Mouse (Mus musculus): Measurements from ENCODE around the gene Phactr4. TPM values are rescaled to one million over a fixed set of nuclear protein-coding genes. Genes with fewer than 3 reads are reported as not detected.

The Phactr4 gene
- total RNA-seq, 2 experiments from 2014 or later = 7.0 to 11.4 TPM

DNA sequence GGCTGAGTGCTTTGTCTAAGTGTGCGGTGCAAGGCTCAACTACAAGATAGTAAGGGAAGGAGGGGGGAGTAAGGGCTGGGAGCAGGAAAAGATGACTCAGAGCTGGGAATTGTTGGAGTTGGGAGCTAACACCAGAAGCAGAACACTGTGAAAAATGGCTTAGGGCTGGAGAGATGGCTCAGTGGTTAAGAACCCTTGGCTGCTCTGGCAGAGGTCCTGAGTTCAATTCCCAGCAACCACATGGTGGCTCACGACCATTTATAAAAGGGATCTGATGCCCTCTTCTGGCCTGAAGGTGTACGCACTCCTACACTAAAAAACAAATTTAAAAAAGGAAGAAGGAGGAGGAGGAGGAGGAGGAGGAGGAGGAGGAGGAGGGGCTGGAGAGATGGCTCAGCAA lies 75.6 kb downstream of the Phactr4 start:
- intact Hi-C loops (cut with DNase I) = loop anchor here (5.0 kb wide), 1 partner anchor 54 kb away; no protein-coding TSS in a partner anchor
- DNase-seq (ENCODE audit: low spot score in 2 of 2) = no peak

DNA sequence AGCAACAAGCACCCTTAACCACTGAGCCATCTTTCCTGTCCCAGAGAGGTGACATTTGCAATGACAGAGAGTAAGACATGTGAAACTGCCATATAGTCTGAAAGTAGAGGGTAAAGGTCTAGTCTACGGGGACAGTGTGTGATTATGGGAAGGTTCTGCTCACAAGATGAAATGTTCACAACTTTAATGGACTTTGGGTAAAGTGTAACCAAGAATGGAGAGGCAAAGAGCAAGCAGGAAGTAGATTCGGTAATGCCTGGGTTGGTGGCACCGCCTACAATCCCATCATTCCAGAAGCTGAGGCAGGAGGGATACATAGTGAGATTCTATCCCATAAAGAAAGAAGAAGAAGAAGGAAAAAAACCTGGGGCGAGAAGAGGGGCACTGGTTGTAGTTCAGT lies 76.0 kb downstream of the Phactr4 start:
- intact Hi-C loops (cut with DNase I) = loop anchor here (5.0 kb wide), 1 partner anchor 54 kb away; no protein-coding TSS in a partner anchor
- no peak for DNase-seq (ENCODE audit: low spot score in 2 of 2)

DNA sequence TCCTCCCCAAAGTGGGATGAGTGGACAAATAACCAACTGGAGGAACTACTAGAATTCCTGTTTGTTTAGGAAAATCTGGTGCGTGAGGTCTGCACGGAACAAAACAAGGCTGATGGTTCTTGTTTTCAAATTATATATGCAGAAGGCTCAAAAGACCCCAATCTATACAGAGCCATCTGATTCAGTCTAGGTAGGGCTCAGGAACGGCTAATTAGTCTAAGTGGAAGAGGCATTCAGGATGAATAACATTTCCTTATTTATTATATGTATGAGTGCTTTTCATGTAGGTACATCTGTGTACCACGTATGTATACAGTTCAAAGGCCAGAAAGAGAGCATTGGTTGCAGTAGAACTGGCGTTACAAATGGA lies 76.5 kb downstream of the Phactr4 start:
- no peak for DNase-seq (ENCODE audit: low spot score in 2 of 2)
- intact Hi-C loops (cut with DNase I) = loop anchor here (5.0 kb wide), 1 partner anchor 54 kb away; no protein-coding TSS in a partner anchor

DNA sequence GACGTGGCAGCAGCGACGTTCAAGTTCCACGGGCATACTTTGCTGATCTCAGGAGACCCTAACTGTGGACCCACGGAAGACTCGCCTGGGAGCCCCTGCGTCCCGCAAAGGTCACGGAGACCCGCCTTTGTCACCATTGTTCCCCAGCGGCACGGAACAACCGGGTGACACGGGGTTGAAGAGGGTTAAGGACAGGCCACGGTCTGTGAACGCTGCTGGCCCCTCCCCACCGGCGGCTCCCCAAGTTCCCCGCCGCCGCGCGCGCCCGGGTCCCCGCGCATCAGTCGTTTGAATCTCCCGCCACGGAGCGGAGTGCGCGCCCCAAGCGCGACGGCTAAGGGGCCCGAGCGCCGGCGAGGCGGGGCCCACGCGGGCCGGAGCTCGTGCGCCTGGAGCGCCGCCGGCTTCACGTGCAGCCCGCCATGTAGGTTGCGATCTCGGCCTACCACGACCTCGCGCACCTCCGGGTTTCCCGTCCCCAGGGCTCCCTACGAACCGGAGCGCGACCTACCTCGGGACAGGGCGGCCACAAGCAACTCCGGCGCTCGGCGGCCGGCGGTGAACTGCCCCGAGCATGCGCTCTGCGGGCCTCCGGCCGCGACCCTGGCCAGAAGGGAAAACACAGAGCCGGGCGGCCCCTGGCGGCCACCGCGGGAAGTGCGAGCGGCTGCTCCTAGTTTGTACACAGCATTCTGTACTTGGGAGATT lies 77.0 kb downstream of the Phactr4 start:
- intact Hi-C loops (cut with DNase I) = loop anchor here (5.0 kb wide), 1 partner anchor 53 kb away; no protein-coding TSS in a partner anchor
- peak; percentile 94 to 97 for DNase-seq (ENCODE audit: low spot score in 2 of 2)

DNA sequence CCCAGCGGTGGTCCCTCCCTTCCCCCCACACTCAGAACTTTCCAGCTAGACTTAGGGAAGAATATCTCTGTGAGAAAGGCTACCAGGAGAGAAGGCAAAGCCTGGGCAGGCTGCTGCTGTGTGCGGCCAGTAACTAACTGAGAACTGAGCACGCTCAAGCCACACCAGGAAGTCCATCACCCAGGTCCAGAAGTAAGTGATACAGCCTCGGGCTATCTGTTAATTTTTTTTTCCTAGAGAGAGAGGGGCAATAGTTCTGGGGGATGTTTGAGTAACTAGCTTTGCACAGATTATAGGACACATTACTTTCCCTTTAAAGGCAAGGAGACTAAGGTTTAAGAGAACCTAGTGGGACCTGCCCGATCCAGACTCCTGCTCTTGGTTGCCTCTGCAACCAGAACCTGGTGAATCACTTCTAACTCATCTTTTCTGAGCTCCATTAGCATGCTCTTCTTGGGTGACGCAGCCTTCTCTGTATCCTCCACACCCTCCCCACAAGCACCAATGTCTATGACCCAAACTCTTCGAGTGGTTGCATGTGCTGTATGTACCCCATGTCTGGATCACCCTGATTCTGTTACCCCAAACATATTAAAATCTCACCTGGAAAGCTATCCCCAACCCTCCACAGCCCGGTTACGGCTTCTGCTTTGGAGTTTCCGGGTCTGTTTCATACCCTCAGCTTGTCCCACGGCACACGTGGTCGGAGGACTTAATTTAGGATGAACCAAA lies 77.7 kb downstream of the Phactr4 start:
- intact Hi-C loops (cut with DNase I) = loop anchor here (5.0 kb wide), 1 partner anchor 52 kb away; no protein-coding TSS in a partner anchor
- peak in 1 of 2 experiments; percentile 41 for DNase-seq (ENCODE audit: low spot score in 2 of 2)

DNA sequence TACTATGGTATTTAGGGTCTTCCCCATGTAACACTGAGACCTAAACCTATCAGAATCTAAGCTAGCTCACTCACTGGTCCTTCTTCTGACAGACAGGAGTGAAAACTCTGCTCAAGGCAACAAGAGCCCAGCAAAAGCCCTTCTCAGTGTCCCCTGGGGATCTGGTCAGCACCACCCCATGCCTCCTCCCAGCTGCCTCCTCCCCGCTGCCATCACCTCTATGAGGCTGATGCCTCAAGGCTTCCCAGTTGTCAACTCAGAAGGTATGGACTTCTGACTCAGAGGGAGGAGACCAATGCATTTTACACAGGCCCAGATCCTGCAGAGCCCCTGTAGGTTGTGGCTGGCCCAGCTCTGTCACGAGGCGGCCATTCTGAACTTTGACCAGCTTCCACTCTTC lies 80.8 kb downstream of the Phactr4 start:
- intact Hi-C loops (cut with DNase I) = no loop called here

DNA sequence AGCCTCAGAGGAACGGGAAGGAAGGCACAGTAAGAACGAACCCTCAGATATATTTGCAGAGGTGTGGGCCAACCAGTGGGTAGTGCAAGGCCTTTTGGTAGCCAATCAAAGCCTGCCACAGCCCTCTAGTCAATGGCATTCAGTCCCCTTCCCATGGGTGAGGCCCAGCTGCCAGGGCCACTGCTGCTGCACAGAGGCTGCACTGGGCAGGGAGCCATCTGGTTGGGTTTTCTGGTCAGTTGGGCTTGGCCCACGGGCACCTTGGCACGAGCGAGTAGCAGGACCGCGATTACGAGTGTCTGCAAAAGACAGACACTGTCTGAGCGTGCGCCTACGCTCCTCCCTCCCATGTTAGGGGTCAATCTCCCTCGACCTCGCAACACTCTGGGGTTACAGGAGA lies 83.3 kb downstream of the Phactr4 start:
- DNase-seq (ENCODE audit: low spot score in 2 of 2) = peak; percentile 17 to 23
- intact Hi-C loops (cut with DNase I) = no loop called here

More for the DNA sequence above, 80.8 kb downstream of the Phactr4 start:
- no peak for DNase-seq (ENCODE audit: low spot score in 2 of 2)

DNA sequence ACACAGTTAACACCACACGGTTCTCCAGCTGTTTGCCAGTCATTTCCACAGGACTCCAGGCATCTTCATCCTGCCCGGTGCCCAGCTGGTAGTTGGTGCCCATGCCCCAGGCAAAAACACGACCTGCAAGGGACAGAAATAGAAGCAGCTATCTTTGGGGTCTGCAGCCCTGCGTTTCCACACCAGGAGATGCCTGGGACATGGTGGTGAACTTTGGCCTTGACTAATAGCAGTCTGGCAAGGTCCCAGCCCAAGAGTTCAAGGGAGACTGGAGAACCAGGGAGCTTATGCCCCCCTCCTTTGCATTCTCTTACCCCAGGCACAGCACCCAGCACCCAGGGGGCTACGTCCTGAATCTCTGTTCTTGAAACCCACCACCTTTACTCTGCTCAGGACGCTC lies 89.4 kb downstream of the Phactr4 start:
- intact Hi-C loops (cut with DNase I) = no loop called here
- DNase-seq (ENCODE audit: low spot score in 2 of 2) = no peak

DNA sequence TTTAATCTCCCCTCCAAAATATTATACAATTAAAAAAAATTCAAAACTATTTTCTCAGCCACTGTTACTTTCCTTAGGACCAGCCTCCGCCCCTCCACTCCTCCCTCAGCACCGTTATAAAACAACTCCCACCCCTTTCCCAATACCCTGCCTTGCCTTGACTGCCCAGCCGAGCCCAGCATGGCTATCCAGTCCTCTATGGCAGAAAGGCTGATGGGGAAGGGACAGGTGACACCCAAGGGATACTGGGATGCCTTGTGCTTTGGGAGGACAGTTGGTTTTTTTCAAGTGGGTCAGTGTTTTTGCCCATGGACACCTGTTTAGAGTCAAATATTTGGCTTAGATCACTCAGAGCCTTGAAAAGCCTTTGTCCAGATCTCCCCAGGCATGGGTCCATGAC lies 90.3 kb downstream of the Phactr4 start:
- no peak for DNase-seq (ENCODE audit: low spot score in 2 of 2)
- intact Hi-C loops (cut with DNase I) = no loop called here

DNA sequence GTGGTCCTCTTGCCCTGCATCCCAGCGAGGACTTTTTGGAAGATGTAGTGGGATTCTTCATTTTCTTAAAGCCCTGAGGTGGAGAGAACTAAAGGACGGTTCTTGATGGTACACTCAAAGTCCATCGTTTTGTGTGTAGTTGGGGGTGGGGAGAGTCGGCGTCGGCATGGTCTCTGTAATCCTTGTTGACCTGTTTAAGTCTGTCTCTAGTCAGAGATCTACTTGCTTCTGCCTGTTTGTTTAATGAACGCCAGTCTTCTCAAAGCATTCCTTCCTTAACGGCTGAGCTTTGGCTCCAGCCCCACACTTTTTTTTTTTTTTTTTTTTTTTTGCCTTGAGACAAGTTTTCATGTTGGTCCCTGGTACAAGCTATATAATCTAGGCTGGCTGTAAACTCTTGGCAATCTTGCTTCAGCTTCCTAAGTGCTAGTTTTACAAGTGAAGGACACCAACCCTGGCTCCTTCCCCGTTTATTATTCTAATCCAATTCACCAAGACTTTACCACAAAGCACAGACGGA lies 92.4 kb downstream of the Phactr4 start:
- intact Hi-C loops (cut with DNase I) = no loop called here

DNA sequence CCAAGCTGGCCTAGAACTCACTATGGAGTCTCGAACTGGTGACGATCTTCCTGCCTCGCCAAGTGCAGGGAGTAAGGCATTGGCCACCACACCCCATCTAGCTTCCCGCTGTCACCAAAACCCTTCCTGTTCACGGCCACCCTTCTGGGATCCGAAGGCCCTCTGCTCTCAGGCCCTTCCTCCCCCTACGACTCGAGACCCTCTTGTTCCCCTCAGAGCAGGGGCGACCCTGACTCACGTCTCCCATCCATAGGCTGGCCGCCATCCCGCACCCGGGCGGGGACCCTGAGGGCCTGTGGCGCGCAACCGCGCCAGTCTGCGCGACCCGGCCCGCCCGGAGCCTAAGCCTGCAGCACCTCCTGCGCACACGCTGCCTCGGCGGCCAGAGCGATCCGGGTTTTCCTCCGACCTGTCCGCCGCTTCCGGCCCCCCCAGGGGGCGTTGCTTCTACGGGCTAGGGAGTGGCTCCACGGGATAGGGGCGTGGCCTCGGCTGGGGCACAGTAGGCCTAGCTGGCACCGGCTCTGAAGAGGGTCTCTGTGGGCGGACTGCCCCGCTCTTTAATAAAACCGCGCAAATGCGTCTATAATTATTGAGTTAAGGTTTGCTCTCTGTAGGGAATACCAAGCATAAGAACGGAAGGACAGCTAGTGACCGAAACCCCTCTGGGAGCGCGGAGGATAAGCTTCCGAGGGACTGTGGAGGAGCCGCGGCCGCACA lies 93.0 kb downstream of the Phactr4 start, which contains the start of gene Trnau1ap:
Gene Trnau1ap, minus strand, starts transcription at position 424 of the 720 bp plus-strand sequence.
- DNase-seq (ENCODE audit: low spot score in 2 of 2) = peak; percentile 66 to 80
- intact Hi-C loops (cut with DNase I) = no loop called here

More for the DNA sequence above, 92.4 kb downstream of the Phactr4 start:
- no peak for DNase-seq (ENCODE audit: low spot score in 2 of 2)

DNA sequence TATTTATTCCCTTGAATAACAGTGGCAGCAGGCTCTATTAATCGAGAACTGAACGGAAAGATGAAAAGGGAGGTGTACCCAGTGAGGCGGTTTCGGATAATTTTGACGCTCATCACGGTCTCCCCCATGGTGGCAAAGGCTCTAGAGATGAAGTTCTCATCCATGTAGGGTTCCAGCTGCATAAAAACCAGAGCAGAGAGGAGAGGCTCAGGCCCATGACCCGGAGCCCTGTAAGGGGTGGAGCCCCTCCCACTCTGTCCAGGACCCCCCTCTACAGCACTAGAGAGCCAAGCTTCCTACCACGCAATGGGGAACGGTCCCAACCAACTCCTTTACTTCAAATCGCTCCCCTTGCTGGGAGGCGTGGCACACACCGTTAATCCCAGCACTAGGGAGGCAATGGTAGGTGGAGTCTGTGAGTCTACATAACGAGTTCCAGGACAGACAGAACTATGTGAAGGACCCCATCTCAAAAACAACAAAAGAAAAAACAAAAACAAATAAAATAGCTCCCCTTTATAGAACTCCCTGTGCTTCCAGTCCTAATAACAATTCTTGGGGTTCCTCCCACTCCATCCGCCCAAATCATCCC lies 93.8 kb downstream of the Phactr4 start:
- intact Hi-C loops (cut with DNase I) = no loop called here
- no peak for DNase-seq (ENCODE audit: low spot score in 2 of 2)

DNA sequence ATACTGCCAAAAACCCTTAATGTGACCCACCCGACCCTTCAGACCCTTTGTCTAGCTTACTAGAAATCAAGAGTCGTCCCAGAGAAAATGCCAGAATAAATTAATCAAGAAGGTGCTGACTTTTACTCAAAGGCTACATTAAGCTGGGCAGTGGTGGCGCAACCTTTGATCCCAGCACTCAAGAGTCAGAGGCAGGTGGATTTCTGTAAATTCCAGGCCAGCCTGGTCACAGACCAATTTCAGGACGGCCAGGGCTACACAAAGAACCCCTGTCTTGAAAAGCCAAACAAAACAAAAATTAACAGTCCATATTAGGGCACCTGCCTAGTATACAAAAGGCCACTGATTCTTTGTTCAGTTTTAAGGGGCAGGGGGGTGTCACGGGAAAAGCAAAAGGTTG lies 95.8 kb downstream of the Phactr4 start:
- intact Hi-C loops (cut with DNase I) = no loop called here
- no peak for DNase-seq (ENCODE audit: low spot score in 2 of 2)

DNA sequence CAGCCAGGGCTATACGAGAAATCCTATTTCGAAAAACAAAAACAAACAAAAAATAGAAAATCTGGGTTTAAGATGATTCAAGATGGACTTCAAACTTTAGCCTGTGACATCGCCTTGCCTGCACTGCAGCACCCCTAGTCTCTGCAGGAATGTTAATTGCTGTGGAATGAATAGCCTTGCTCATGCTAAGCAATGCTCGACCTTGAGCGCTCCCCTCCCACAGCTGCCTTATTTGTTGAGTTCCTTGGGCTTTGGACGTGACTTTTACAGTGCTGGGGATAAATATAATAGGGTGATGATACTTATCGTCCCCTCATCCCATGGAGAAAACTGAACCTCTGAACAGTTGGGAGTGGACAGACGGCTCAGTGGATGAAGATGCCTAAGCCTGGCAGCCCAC lies 106.6 kb downstream of the Phactr4 start:
- no peak for DNase-seq (ENCODE audit: low spot score in 2 of 2)
- intact Hi-C loops (cut with DNase I) = no loop called here

DNA sequence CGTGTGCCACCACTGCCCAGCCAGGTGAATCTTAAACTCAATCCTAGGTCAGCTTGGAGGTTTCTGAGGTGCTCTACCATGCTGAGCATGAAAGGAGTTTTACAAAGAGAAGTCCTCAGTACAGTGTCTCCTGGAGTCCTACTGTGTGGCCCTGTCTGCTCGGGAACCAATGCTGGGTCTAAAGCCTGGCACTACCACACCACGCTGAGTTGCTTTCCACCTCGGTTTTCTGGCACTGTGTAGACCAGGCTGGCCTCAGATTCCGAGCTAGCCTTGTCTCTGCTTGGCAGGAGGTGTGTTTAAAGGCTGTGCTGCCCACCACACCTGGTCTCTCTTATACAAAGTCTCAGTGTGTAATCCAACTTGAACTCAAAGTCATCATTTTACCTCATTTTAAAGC lies 109.7 kb downstream of the Phactr4 start:
- intact Hi-C loops (cut with DNase I) = no loop called here

DNA sequence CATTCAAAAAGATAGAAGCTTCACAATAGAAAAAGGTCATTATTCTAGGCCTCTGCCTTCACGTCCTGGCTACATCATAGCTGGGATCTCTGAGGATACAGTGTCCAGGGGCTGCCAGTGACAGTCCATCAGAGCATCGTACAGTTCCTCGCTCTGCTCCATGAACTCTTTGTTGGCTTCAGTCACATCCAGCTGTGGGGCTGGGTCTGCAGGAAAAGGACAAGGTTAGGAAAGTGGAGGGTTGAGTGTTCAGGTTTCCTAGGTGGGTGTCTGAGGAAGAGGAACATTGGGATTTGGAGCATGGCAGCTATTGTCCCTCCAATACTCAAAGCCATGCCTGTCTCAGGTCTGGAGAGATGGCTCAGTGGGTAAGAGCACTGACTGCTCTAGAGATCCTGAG lies 110.5 kb downstream of the Phactr4 start:
- intact Hi-C loops (cut with DNase I) = no loop called here
- no peak for DNase-seq (ENCODE audit: low spot score in 2 of 2)

More for the DNA sequence above, 109.7 kb downstream of the Phactr4 start:
- no peak for DNase-seq (ENCODE audit: low spot score in 2 of 2)

DNA sequence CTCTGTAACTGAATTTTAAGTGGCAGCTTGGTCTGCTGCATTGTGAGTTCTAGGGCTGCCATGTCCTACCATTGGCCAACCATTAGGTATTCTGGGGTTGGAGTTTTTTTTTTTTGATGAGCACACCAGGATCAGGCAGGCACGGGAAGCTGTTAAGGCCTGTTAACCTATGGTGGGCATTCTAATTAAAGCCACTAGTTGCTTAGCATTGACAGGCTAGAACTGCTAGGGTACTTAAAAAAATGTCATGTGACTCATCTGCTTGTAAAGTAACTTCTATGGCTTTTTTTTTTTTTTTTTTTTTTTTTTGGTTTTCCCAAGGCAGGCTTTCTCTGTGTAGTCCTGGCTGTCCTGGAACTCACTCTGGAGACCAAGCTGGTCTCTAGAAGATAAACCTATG lies 111.1 kb downstream of the Phactr4 start:
- intact Hi-C loops (cut with DNase I) = no loop called here
- DNase-seq (ENCODE audit: low spot score in 2 of 2) = no peak

DNA sequence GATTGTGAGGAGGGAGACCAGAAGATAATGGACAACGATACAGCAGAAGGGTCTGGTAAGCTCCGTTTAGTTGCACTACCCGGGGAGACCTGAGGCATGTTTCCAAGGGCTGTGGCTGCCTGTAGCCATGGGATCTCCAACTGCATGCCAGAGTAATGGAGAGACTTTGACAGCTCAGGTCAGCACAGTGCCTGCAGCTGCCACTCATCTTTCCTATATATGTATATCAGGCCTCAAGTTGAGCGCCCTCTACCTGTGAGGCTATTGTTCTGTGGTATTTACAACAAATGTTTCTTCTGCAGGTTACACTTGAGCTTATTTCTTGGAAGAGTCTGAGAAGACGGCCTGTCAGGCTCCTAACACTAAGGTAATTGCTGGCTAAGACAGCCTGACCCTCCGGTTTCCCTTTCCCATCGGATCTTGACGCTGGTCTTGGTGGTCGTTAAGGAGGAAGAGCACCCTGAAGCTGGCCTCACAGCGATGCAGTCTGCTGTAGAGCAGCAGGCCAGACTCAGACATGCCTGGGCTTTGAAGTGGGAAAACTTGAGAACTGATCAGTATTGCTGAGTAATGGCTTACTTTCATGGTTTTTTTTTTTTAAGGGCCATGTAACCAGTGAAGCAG lies 112.3 kb downstream of the Phactr4 start:
- intact Hi-C loops (cut with DNase I) = no loop called here
- peak; percentile 42 to 46 for DNase-seq (ENCODE audit: low spot score in 2 of 2)
